Mouse (Mus musculus) lung, adult 18-20 months (tissue): Measurements from ENCODE around the gene Gm5105.
A peak's percentile ranks its signal among the peaks of the same experiment; 100 is the strongest.

Experiments
- DNase-seq, 2 experiments: peaks; one replicate each; pipeline ENCODE4 v3.0.0; 2022; ENCODE audit warnings: mixed read lengths in 2 of 2

The Gm5105 gene

GRCm38 (mm10) chr3:138067288-138067687 is at the start of gene Gm5105:
Gm5105 (minus strand) TSS chr3:138067388.
- no peak for DNase-seq

- DNase-seq, result no peak
These were observed 49.7 kb upstream of the Gm5105 start for GRCm38 (mm10) chr3:138116871-138117270.

GRCm38 (mm10) chr3:138114106-138114505 is 46.9 kb upstream of the Gm5105 start:
- no peak for DNase-seq

GRCm38 (mm10) chr3:138110910-138111782 is 44.0 kb upstream of the Gm5105 start:
- DNase-seq, result no peak

GRCm38 (mm10) chr3:138106887-138107286 is 39.7 kb upstream of the Gm5105 start:
- DNase-seq, result peak in 1 of 2 experiments; percentile 10

GRCm38 (mm10) chr3:138105056-138105455 is 37.9 kb upstream of the Gm5105 start:
- DNase-seq, result no peak

- DNase-seq, result no peak
These were observed 36.5 kb upstream of the Gm5105 start for GRCm38 (mm10) chr3:138103690-138104089.

- DNase-seq, result no peak
These were observed 34.7 kb upstream of the Gm5105 start for GRCm38 (mm10) chr3:138101936-138102335.

- no peak for DNase-seq
These were observed 30.5 kb upstream of the Gm5105 start for GRCm38 (mm10) chr3:138097718-138098117.

GRCm38 (mm10) chr3:138096263-138097028 is 29.3 kb upstream of the Gm5105 start:
- DNase-seq, result no peak

GRCm38 (mm10) chr3:138095718-138096117 is 28.5 kb upstream of the Gm5105 start:
- DNase-seq, result no peak

- DNase-seq, result no peak
These were observed 28.1 kb upstream of the Gm5105 start for GRCm38 (mm10) chr3:138095301-138095700.

- DNase-seq, result no peak
These were observed 16.7 kb upstream of the Gm5105 start for GRCm38 (mm10) chr3:138083896-138084295.

- no peak for DNase-seq
These were observed 16.0 kb upstream of the Gm5105 start for GRCm38 (mm10) chr3:138083073-138083637.

- DNase-seq, result no peak
These were observed 11.5 kb upstream of the Gm5105 start for GRCm38 (mm10) chr3:138078701-138079100.

GRCm38 (mm10) chr3:138077476-138078340 is 10.5 kb upstream of the Gm5105 start:
- no peak for DNase-seq

- no peak for DNase-seq
These were observed 8.0 kb upstream of the Gm5105 start for GRCm38 (mm10) chr3:138075209-138075608.

- no peak for DNase-seq
These were observed 7.0 kb upstream of the Gm5105 start for GRCm38 (mm10) chr3:138074214-138074613.

- DNase-seq, result no peak
These were observed 4.4 kb upstream of the Gm5105 start for GRCm38 (mm10) chr3:138071476-138072073.

- DNase-seq, result no peak
These were observed 3.8 kb upstream of the Gm5105 start for GRCm38 (mm10) chr3:138071004-138071403.

- DNase-seq, result no peak
These were observed 2.7 kb upstream of the Gm5105 start for GRCm38 (mm10) chr3:138069756-138070511.
